Mouse (Mus musculus) MEL (cell line): ENCODE data around the gene Cyp4x1. TPM values are rescaled to one million over a fixed set of nuclear protein-coding genes. Genes with fewer than 3 reads are reported as not detected.

Source experiments
- DNase-seq: peaks from one replicate; pipeline ENCODE4 v3.0.0; 2011; ENCODE audit warnings: low read depth, low spot score
- H3K27ac ChIP-seq: 2 replicates; pipeline ENCODE4 v1.5.1; 2012; ENCODE audit warnings: low read depth, mild to moderate bottlenecking, control low read depth, low read length, moderate library complexity; ENCODE audit not compliant: control insufficient read depth
- H3K27me3 ChIP-seq, 2 experiments: fragments of 150-350 bp in 1 of 2; sonication (generic) in 1 of 2; 2 replicates each; pipeline ENCODE4 v1.6.1; 2012; ENCODE audit warnings: low read length in 2 of 2, mild to moderate bottlenecking in 2 of 2, improper control_type of control experiment in 1 of 2, moderate library complexity in 1 of 2; ENCODE audit not compliant: insufficient read depth in 2 of 2, control insufficient read depth in 1 of 2
- H3K36me3 ChIP-seq, 2 experiments: 2 replicates each; pipeline ENCODE4 v1.6.1; 2012 to 2014; ENCODE audit warnings: low read length in 2 of 2, improper control_type of control experiment in 1 of 2, inconsistent platforms in 1 of 2, mild to moderate bottlenecking in 1 of 2; ENCODE audit not compliant: insufficient read depth in 2 of 2, control insufficient read depth in 1 of 2
- H3K4me1 ChIP-seq, 2 experiments: fragments of 150-350 bp in 1 of 2; sonication (generic) in 1 of 2; 2 replicates each; pipeline ENCODE4 v1.6.1; 2012; ENCODE audit warnings: low read length in 2 of 2, improper control_type of control experiment in 1 of 2, mild to moderate bottlenecking in 1 of 2; ENCODE audit not compliant: insufficient read depth in 2 of 2, control insufficient read depth in 1 of 2
- H3K4me3 ChIP-seq, 2 experiments: fragments of 150-350 bp in 1 of 2; sonication (generic) in 1 of 2; 2 replicates each; pipeline ENCODE4 v1.5.1; 2012; ENCODE audit warnings: low read depth in 2 of 2, low read length in 2 of 2, mild to moderate bottlenecking in 2 of 2, moderate library complexity in 2 of 2, control low read depth in 1 of 2, improper control_type of control experiment in 1 of 2; ENCODE audit not compliant: control insufficient read depth in 1 of 2, insufficient read depth in 1 of 2
- H3K79me2 ChIP-seq: 2 replicates; pipeline ENCODE4 v1.6.1; 2012; ENCODE audit warnings: mild to moderate bottlenecking, low read length, moderate library complexity; ENCODE audit not compliant: control insufficient read depth, poor library complexity, insufficient read depth
- H3K9ac ChIP-seq: 2 replicates; pipeline ENCODE4 v1.6.1; 2012; ENCODE audit warnings: low read depth, mild to moderate bottlenecking, control low read depth, low read length, moderate library complexity; ENCODE audit not compliant: control insufficient read depth, poor library complexity, severe bottlenecking
- H3K9me3 ChIP-seq: fragments of 150-350 bp; sonication (generic); replicated peaks from 2 replicates; pipeline ENCODE4 v1.6.1; 2012; ENCODE audit warnings: mild to moderate bottlenecking, low read length, improper control_type of control experiment, moderate library complexity; ENCODE audit not compliant: insufficient read depth
- CHD1 ChIP-seq: IDR thresholded peaks from 2 replicates; pipeline ENCODE4 v1.6.1; 2012; ENCODE audit warnings: low read depth, mild to moderate bottlenecking, inconsistent platforms, low read length, improper control_type of control experiment
- CHD2 ChIP-seq: IDR thresholded peaks from 2 replicates; pipeline ENCODE4 v1.6.1; 2011; ENCODE audit warnings: low read length, improper control_type of control experiment
- CTCF ChIP-seq, 3 experiments: IDR thresholded peaks in 2 of 3; conservative IDR thresholded peaks in 1 of 3; 2 replicates each; pipeline ENCODE4 v1.5.1; 2011 to 2012; ENCODE audit warnings: low read length in 3 of 3, low read depth in 2 of 3, mild to moderate bottlenecking in 2 of 3, improper control_type of control experiment in 1 of 3, inconsistent platforms in 1 of 3, mixed read lengths in 1 of 3, moderate library complexity in 1 of 3; ENCODE audit not compliant: control insufficient read depth in 1 of 3, insufficient read depth in 1 of 3, poor library complexity in 1 of 3, severe bottlenecking in 1 of 3
- GATA1 ChIP-seq: IDR thresholded peaks from 2 replicates; pipeline ENCODE4 v1.6.1; 2011; ENCODE audit warnings: low read depth, low read length, improper control_type of control experiment
- HCFC1 ChIP-seq: IDR thresholded peaks from 2 replicates; pipeline ENCODE4 v1.6.1; 2012; ENCODE audit warnings: low read depth, mild to moderate bottlenecking, inconsistent platforms, low read length, improper control_type of control experiment, moderate library complexity
- JUND ChIP-seq: IDR thresholded peaks from 2 replicates; pipeline ENCODE4 v1.6.1; 2011; ENCODE audit warnings: low read depth, mild to moderate bottlenecking, improper control_type of control experiment, low read length
- KAT2A ChIP-seq: conservative IDR thresholded peaks from 2 replicates; pipeline ENCODE4 v1.6.1; 2012; ENCODE audit warnings: low read depth, low read length, improper control_type of control experiment, inconsistent platforms
- MAFK ChIP-seq: IDR thresholded peaks from 2 replicates; pipeline ENCODE4 v1.6.1; 2011; ENCODE audit warnings: low read depth, mild to moderate bottlenecking, low read length, improper control_type of control experiment, borderline replicate concordance
- MAZ ChIP-seq: IDR thresholded peaks from 2 replicates; pipeline ENCODE4 v1.6.1; 2012; ENCODE audit warnings: low read depth, mild to moderate bottlenecking, inconsistent platforms, low read length, improper control_type of control experiment
- MEF2A ChIP-seq: IDR thresholded peaks from 2 replicates; pipeline ENCODE4 v1.6.1; 2014; ENCODE audit warnings: low read depth, mild to moderate bottlenecking, inconsistent platforms, low read length, improper control_type of control experiment; ENCODE audit not compliant: poor library complexity, insufficient replicate concordance, severe bottlenecking; ENCODE audit errors: extremely low read depth
- MXI1 ChIP-seq: IDR thresholded peaks from 2 replicates; pipeline ENCODE4 v1.6.1; 2011; ENCODE audit warnings: mild to moderate bottlenecking, low read depth, low read length, improper control_type of control experiment
- MYB ChIP-seq: IDR thresholded peaks from 2 replicates; pipeline ENCODE4 v1.6.1; 2011; ENCODE audit warnings: mild to moderate bottlenecking, low read depth, low read length, improper control_type of control experiment
- NELFE ChIP-seq: IDR thresholded peaks from 2 replicates; pipeline ENCODE4 v1.6.1; 2011; ENCODE audit warnings: low read depth, low read length, improper control_type of control experiment
- POLR2A ChIP-seq, 2 experiments: IDR thresholded peaks; 2 replicates each; pipeline ENCODE4 v1.6.1; 2011 to 2012; ENCODE audit warnings: low read length in 2 of 2, mild to moderate bottlenecking in 2 of 2, control low read depth in 1 of 2, improper control_type of control experiment in 1 of 2, low read depth in 1 of 2, moderate library complexity in 1 of 2; ENCODE audit not compliant: control insufficient read depth in 1 of 2, insufficient read depth in 1 of 2, poor library complexity in 1 of 2
- POLR2AphosphoS2 ChIP-seq: IDR thresholded peaks from 2 replicates; pipeline ENCODE4 v1.6.1; 2011; ENCODE audit warnings: low read length, improper control_type of control experiment
- RCOR1 ChIP-seq: IDR thresholded peaks from 2 replicates; pipeline ENCODE4 v1.6.1; 2012; ENCODE audit warnings: low read depth, mild to moderate bottlenecking, inconsistent platforms, low read length, improper control_type of control experiment
- SMC3 ChIP-seq: IDR thresholded peaks from 2 replicates; pipeline ENCODE4 v1.6.1; 2011; ENCODE audit warnings: low read depth, low read length, improper control_type of control experiment
- TCF12 ChIP-seq: IDR thresholded peaks from 2 replicates; pipeline ENCODE4 v1.6.1; 2014; ENCODE audit warnings: low read depth, mild to moderate bottlenecking, inconsistent platforms, low read length, improper control_type of control experiment, moderate library complexity
- UBTF ChIP-seq: IDR thresholded peaks from 2 replicates; pipeline ENCODE4 v1.6.1; 2012; ENCODE audit warnings: low read depth, mild to moderate bottlenecking, inconsistent platforms, low read length, improper control_type of control experiment, moderate library complexity, borderline replicate concordance; ENCODE audit not compliant: insufficient read depth
- USF1 ChIP-seq: IDR thresholded peaks from 2 replicates; pipeline ENCODE4 v1.6.1; 2014; ENCODE audit warnings: low read depth, mild to moderate bottlenecking, inconsistent platforms, low read length, improper control_type of control experiment, moderate library complexity
- USF2 ChIP-seq, 2 experiments: IDR thresholded peaks; 2 replicates each; pipeline ENCODE4 v1.6.1; 2011 to 2012; ENCODE audit warnings: improper control_type of control experiment in 2 of 2, low read length in 2 of 2, borderline replicate concordance in 1 of 2, inconsistent platforms in 1 of 2, low read depth in 1 of 2, mild to moderate bottlenecking in 1 of 2; ENCODE audit not compliant: insufficient read depth in 1 of 2
- ZC3H11A ChIP-seq: IDR thresholded peaks from 2 replicates; pipeline ENCODE4 v1.6.1; 2012; ENCODE audit warnings: low read depth, mild to moderate bottlenecking, inconsistent platforms, low read length, improper control_type of control experiment
- ZMIZ1 ChIP-seq: IDR thresholded peaks from 2 replicates; pipeline ENCODE4 v1.6.1; 2012; ENCODE audit warnings: low read depth, mild to moderate bottlenecking, inconsistent platforms, low read length, improper control_type of control experiment, moderate library complexity
- ZNF384 ChIP-seq: IDR thresholded peaks from 2 replicates; pipeline ENCODE4 v1.6.1; 2012; ENCODE audit warnings: low read depth, mild to moderate bottlenecking, inconsistent platforms, low read length, improper control_type of control experiment
- polyA plus RNA-seq, 2 experiments: library from polyadenylated mRNA; stranded (reverse) in 1 of 2; unstranded in 1 of 2; fragments of >175 nt in 1 of 2; fragments of >200 nt in 1 of 2; gene quantifications; 2 replicates each; pipeline versions ENCODE4 v1.2.1 to v1.2.4; 2012; ENCODE audit warnings: low replicate concordance in 2 of 2, low read depth in 1 of 2; ENCODE audit not compliant: insufficient read length in 2 of 2, insufficient read depth in 1 of 2, missing spikeins in 1 of 2
- total RNA-seq: library from RNA; depleted of rRNA; stranded (reverse); fragments of 300-350 nt; gene quantifications from 2 replicates; pipeline ENCODE4 v1.2.3, GENCODE M21; 2012

The Cyp4x1 gene
- total and polyA plus RNA-seq, 3 experiments: 0.04 to 0.47 TPM; not detected in 1

DNA sequence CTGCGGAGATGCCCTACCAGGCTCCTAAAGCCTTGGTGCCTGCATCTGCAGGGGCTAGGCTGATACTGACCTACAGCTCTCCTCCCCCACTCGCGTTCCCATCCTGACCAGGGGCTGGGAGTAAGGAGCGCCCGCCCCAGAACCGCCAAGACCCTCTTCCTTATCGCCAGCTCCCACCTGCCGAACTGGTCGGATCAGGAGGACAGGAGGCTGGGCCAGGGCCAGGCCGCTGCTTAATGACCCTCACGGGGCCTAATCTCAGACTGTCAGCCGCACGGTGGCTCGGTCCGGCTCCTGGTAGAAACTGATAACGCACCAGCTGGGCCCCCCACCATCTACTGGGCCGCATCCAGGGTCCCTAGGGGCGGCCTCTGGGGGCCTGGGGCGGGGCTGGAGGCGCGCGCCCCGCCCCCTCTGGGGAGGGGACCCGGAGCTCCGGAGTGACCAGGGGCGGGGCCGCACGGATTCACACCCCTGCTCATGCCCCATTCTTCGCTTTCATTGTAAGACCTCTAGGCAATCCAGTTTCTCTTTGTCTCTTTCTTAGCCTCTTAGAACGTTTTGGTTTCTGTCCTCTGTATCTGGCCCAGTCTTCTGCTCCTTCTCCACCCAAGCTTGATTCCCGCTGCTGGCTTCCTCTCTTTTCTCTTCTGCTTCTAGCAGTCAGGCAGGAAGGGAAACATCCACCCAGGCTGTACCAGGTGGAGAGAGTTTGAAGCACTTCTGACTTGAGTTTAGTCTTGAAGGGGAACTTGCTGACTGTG is 38.2 kb downstream of the Cyp4x1 start (continued):
- no peak for TF ChIP-seq ZC3H11A
- TF ChIP-seq USF1: peak; percentile 40; the same call in 1 of the 2 replicates
- no peak for TF ChIP-seq ZMIZ1
- TF ChIP-seq MXI1: no peak; the same call in 1 of the 2 replicates
- no peak; the same call in none of the 2 replicates for TF ChIP-seq NELFE
- TF ChIP-seq, all 39 proteins: peak for 18

DNA sequence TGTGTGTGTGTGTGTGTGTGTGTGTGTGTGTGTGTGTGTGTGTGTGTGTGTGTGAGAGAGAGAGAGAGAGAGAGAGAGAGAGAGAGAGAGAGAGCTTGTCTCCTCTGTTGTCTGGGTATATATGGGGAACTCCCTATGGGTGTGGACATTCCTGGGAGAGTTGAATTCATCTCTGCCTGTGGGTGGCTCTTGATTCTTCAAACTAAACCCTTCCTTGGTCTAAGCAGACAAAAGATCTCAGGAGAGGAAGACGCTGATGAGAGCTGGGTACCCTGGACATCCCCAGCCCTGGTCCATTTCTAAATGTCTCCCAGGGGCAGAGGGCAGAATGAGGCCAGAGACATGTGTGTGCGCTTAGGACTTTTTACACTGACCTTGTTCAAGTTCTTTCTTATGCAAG is 40.0 kb downstream of the Cyp4x1 start:
- Histone ChIP-seq H3K4me3 (no peak overlapping the region), H3K27ac (no peak overlapping the region), H3K79me2 (no peaks in the 10 kb centered on the region), H3K4me1 (peaks cover 3 to 40% of the 10 kb centered on the region in 2 experiments), H3K9ac (no peak overlapping the region), H3K9me3 (no peaks in the 10 kb centered on the region), H3K36me3 (peaks cover 0 to 14% of the 10 kb centered on the region in 2 experiments; a peak in 2 of 4 replicates), H3K27me3 (no peaks in the 10 kb centered on the region)
- TF ChIP-seq ZC3H11A (no peak), MAFK (no peak), KAT2A (no peak), SMC3 (no peak), MEF2A (no peak)
- DNase-seq: no peak

DNA sequence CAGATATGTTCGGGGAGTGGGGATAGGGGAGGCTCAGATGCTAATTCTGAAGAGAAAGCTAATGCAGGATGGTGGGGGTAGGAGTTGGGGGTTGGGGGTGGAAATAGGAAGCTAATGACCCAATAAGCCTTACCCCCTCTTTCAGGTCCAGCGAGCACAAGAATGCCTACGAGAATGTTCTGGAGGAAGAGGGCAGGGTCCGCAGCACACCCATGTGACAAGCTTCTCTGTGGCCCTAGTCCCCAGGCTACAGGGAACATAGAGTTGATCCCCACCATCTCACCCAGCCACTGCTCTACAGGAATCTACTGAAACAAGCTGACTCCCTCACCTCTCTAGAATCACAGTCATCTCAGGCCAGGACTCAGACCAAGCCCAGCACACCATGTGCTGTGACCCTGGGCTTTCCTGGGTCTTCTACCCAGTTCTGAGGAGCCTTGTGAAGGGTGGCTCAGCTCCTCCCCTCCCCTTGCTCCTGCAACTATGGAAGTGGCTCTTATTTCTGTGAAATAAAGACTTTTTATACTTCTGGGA is 40.7 kb downstream of the Cyp4x1 start:
- DNase-seq: no peak
- no peak for TF ChIP-seq HCFC1
- TF ChIP-seq POLR2A (IDR thresholded peaks at IDR 0.05; ENCODE audit: control insufficient read depth in 1 of 2, insufficient read depth in 1 of 2, low read depth in 1 of 2, low read length in 2 of 2, poor library complexity in 1 of 2): no peak
- TF ChIP-seq UBTF: no peak
- no peak for TF ChIP-seq CHD2
- TF ChIP-seq KAT2A: no peak
- no peak for TF ChIP-seq GATA1
- TF ChIP-seq JUND: no peak
- no peak for TF ChIP-seq MYB
- TF ChIP-seq POLR2AphosphoS2: no peak
- TF ChIP-seq NELFE: no peak
- TF ChIP-seq MAZ: no peak
- TF ChIP-seq ZNF384: no peak
- no peak for TF ChIP-seq CTCF (IDR thresholded peaks at IDR 0.05 in 2 of 3, conservative IDR thresholded peaks at IDR 0.05 in 1 of 3; ENCODE audit: control insufficient read depth in 1 of 3, insufficient read depth in 1 of 3, low read depth in 2 of 3, low read length in 3 of 3, poor library complexity in 1 of 3, severe bottlenecking in 1 of 3)
- no peak for TF ChIP-seq TCF12
- no peak for TF ChIP-seq MAFK
- no peak for TF ChIP-seq CHD1
- TF ChIP-seq RCOR1: no peak
- no peak for TF ChIP-seq USF2 (IDR thresholded peaks at IDR 0.05; ENCODE audit: borderline replicate concordance in 1 of 2, insufficient read depth in 1 of 2, low read depth in 1 of 2, low read length in 2 of 2)
- Histone ChIP-seq H3K9me3 (no peaks in the 10 kb centered on the region), H3K27me3 (no peaks in the 10 kb centered on the region), H3K4me1 (peaks cover 3 to 38% of the 10 kb centered on the region in 2 experiments), H3K36me3 (peaks cover 0 to 14% of the 10 kb centered on the region in 2 experiments; a peak in 2 of 4 replicates), H3K9ac (no peak overlapping the region), H3K4me3 (no peak overlapping the region), H3K27ac (no peak overlapping the region), H3K79me2 (no peaks in the 10 kb centered on the region)
